Mouse (Mus musculus): ENCODE results near the gene Chst11.

DNA sequence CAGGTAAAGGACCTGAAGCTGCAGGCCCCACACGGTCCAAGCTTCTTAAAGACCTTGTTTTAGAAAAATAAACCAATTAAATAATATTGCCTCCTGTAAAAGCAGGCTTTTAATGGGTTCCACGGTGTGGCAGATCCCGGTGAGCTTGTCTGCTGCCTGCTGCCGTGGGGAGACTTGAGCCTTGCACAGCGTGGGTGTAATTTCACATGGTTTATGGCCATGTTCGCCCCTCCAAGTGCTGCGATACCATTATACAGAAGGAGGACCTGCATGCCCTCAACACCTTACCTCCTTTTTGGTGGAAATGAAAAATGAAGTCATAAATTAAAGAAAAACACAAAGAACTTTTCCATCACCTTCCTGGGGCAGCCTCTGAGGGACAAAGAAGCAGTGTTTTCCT is 103.0 kb downstream of the Chst11 start:
- no peak for TF ChIP-seq TCF12 (IDR thresholded peaks at IDR 0.05; ENCODE audit: insufficient read depth, poor library complexity, severe bottlenecking)
- TF ChIP-seq CEBPB (IDR thresholded peaks at IDR 0.05; ENCODE audit: insufficient read depth, poor library complexity, severe bottlenecking) = no peak
- TF ChIP-seq POLR2A (IDR thresholded peaks at IDR 0.05; ENCODE audit: insufficient read length, low read depth) = no peak
- no peak for TF ChIP-seq MYOD1 (IDR thresholded peaks at IDR 0.05; ENCODE audit: control insufficient read depth in 1 of 3, insufficient read length in 2 of 3, low read depth in 2 of 3)
- no peak for TF ChIP-seq E2F4 (IDR thresholded peaks at IDR 0.05; ENCODE audit: insufficient read depth)
- TF ChIP-seq USF1 (IDR thresholded peaks at IDR 0.05; ENCODE audit: low read depth) = no peak
- no peak for TF ChIP-seq MAX (IDR thresholded peaks at IDR 0.05; ENCODE audit: low read depth)

All from myocyte (in vitro differentiated cells).